Mouse (Mus musculus): ENCODE data around the gene Hoxd3. TPM values are rescaled to one million over a fixed set of nuclear protein-coding genes. Genes with fewer than 3 reads are reported as not detected.

Hoxd3 gene
- total RNA-seq, 2 experiments from 2014 or later = 0.89 to 0.90 TPM

- peak; percentile 78 to 83 for DNase-seq (ENCODE audit: low spot score in 2 of 2)
Measured at GRCm38 (mm10) chr2:74704393-74704998, 7.2 kb upstream of the Hoxd3 start, which contains the start of gene Hoxd8. Hoxd8 (plus strand) TSS chr2:74704615.

GRCm38 (mm10) chr2:74704999-74705466 is 6.7 kb upstream of the Hoxd3 start:
- peak; percentile 66 to 67 for DNase-seq (ENCODE audit: low spot score in 2 of 2)

GRCm38 (mm10) chr2:74705467-74706089 is 6.1 kb upstream of the Hoxd3 start:
- DNase-seq (ENCODE audit: low spot score in 2 of 2) = peak; percentile 69 to 76

GRCm38 (mm10) chr2:74706393-74706960 is 5.2 kb upstream of the Hoxd3 start:
- no peak for DNase-seq (ENCODE audit: low spot score in 2 of 2)

GRCm38 (mm10) chr2:74707599-74707998 is 4.1 kb upstream of the Hoxd3 start:
- DNase-seq (ENCODE audit: low spot score in 2 of 2) = no peak

- no peak for DNase-seq (ENCODE audit: low spot score in 2 of 2)
Measured at GRCm38 (mm10) chr2:74708676-74709075, 3.1 kb upstream of the Hoxd3 start.

GRCm38 (mm10) chr2:74709465-74710419 is 2.0 kb upstream of the Hoxd3 start:
- DNase-seq (ENCODE audit: low spot score in 2 of 2) = no peak

- no peak for DNase-seq (ENCODE audit: low spot score in 2 of 2)
Measured at GRCm38 (mm10) chr2:74710929-74711543, 691 bp upstream of the Hoxd3 start.

- no peak for DNase-seq (ENCODE audit: low spot score in 2 of 2)
Measured at GRCm38 (mm10) chr2:74713239-74714150, 1.8 kb downstream of the Hoxd3 start.

- DNase-seq (ENCODE audit: low spot score in 2 of 2) = no peak
Measured at GRCm38 (mm10) chr2:74714156-74714789, 2.5 kb downstream of the Hoxd3 start.

- DNase-seq (ENCODE audit: low spot score in 2 of 2) = peak in 1 of 2 experiments; percentile 59
Measured at GRCm38 (mm10) chr2:74714881-74715280, 3.2 kb downstream of the Hoxd3 start.

- peak; percentile 93 to 95 for DNase-seq (ENCODE audit: low spot score in 2 of 2)
Measured at GRCm38 (mm10) chr2:74715504-74716241, 3.9 kb downstream of the Hoxd3 start.

- no peak for DNase-seq (ENCODE audit: low spot score in 2 of 2)
Measured at GRCm38 (mm10) chr2:74720384-74720783, 8.7 kb downstream of the Hoxd3 start.

GRCm38 (mm10) chr2:74720955-74721491 is 9.3 kb downstream of the Hoxd3 start:
- no peak for DNase-seq (ENCODE audit: low spot score in 2 of 2)

- no peak for DNase-seq (ENCODE audit: low spot score in 2 of 2)
Measured at GRCm38 (mm10) chr2:74721882-74722281, 10.2 kb downstream of the Hoxd3 start.

- DNase-seq (ENCODE audit: low spot score in 2 of 2) = no peak
Measured at GRCm38 (mm10) chr2:74722949-74723348, 11.2 kb downstream of the Hoxd3 start.

GRCm38 (mm10) chr2:74724244-74725015 is 12.7 kb downstream of the Hoxd3 start:
- no peak for DNase-seq (ENCODE audit: low spot score in 2 of 2)
